Mouse (Mus musculus) CD4-positive helper T cell, adult 2 months (primary cell): ENCODE data around the gene Cmtm7.

Experiments used
- DNase-seq: peaks from one replicate; pipeline ENCODE4 v3.0.0-alpha.2; 2012; ENCODE audit warnings: low read depth, missing footprints, low spot score

The Cmtm7 gene

GRCm38 (mm10) chr9:114781526-114782212, at the start of gene Cmtm7:
Gene Cmtm7, minus strand, starts transcription at chr9:114781856.
- peak; percentile 74 for DNase-seq

- no peak for DNase-seq
Measured at GRCm38 (mm10) chr9:114830351-114830750, 48.7 kb upstream of the Cmtm7 start.

- DNase-seq, result no peak
Measured at GRCm38 (mm10) chr9:114829669-114830068, 48.0 kb upstream of the Cmtm7 start.

- DNase-seq, result no peak
Measured at GRCm38 (mm10) chr9:114828377-114828776, 46.7 kb upstream of the Cmtm7 start.

- DNase-seq, result no peak
Measured at GRCm38 (mm10) chr9:114827242-114827852, 45.7 kb upstream of the Cmtm7 start.

GRCm38 (mm10) chr9:114824166-114824565, 42.5 kb upstream of the Cmtm7 start:
- no peak for DNase-seq

GRCm38 (mm10) chr9:114821548-114822289, 40.1 kb upstream of the Cmtm7 start:
- no peak for DNase-seq

GRCm38 (mm10) chr9:114818918-114819317, 37.3 kb upstream of the Cmtm7 start:
- no peak for DNase-seq

GRCm38 (mm10) chr9:114817012-114817411, 35.4 kb upstream of the Cmtm7 start:
- DNase-seq, result no peak

GRCm38 (mm10) chr9:114816121-114816520, 34.5 kb upstream of the Cmtm7 start:
- DNase-seq, result no peak

- peak; percentile 62 for DNase-seq
Measured at GRCm38 (mm10) chr9:114815315-114815714, 33.7 kb upstream of the Cmtm7 start.

GRCm38 (mm10) chr9:114812001-114812400, 30.3 kb upstream of the Cmtm7 start:
- no peak for DNase-seq

GRCm38 (mm10) chr9:114810837-114811236, 29.2 kb upstream of the Cmtm7 start:
- DNase-seq, result no peak

GRCm38 (mm10) chr9:114808671-114809070, 27.0 kb upstream of the Cmtm7 start:
- DNase-seq, result no peak

- no peak for DNase-seq
Measured at GRCm38 (mm10) chr9:114807261-114807660, 25.6 kb upstream of the Cmtm7 start.

GRCm38 (mm10) chr9:114805151-114805671, 23.6 kb upstream of the Cmtm7 start:
- DNase-seq, result no peak

GRCm38 (mm10) chr9:114802191-114802590, 20.5 kb upstream of the Cmtm7 start:
- DNase-seq, result no peak

- DNase-seq, result no peak
Measured at GRCm38 (mm10) chr9:114801301-114801700, 19.6 kb upstream of the Cmtm7 start.

GRCm38 (mm10) chr9:114799498-114800107, 17.9 kb upstream of the Cmtm7 start:
- DNase-seq, result no peak

- no peak for DNase-seq
Measured at GRCm38 (mm10) chr9:114798845-114799244, 17.2 kb upstream of the Cmtm7 start.

GRCm38 (mm10) chr9:114797329-114798004, 15.8 kb upstream of the Cmtm7 start:
- DNase-seq, result peak; percentile 64
